Mouse (Mus musculus): Measurements from ENCODE around the gene Nup35. TPM values are rescaled to one million over a fixed set of nuclear protein-coding genes. Genes with fewer than 3 reads are reported as not detected.

The Nup35 gene
- polyA plus RNA-seq, 1 experiment = 17.1 TPM

- Histone ChIP-seq H3K4me3 (peak overlapping the region; percentile 74), H3K4me2 (ENCODE audit: low read depth) (peak overlapping the region; percentile 88), H3K79me2 (ENCODE audit: control insufficient read depth, insufficient read depth) (peaks cover 48% of the 10 kb centered on the region)
Observed at GRCm38 (mm10) chr2:80580311-80580961, 36.6 kb upstream of the Nup35 start.

DNA sequence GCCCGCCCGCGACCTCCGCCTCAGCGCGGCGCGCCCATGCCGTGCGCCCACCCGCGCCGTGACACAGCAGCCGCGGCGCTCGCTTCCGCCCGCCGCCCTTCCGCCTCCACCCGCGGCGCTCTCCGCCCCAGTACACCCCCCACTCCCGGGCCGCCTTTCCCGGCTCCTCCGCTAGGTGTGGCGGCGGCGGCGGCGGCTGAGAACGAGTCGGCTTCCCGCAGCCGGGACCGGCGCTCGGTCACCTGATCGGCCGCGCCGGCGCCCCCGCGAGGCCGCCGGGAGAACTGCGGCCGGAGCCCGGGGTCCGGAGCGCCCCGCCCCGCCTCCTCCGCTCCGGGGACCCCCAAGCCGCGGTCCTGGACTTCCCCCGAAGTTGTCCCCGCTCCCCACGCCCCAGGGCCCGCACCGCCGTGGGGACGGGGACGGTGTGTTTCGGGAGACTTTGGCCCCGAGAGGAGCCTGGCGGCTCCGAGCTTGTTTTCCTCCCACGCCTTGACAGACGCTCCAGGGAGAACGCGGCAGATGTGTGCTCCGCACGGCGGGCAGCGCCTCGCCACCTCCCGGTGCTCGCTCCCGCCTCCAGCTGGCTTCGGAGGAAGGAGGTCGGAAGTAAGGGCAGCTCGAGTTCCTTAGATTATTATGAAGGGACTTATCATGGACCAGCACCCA, 35.9 kb upstream of the Nup35 start, which contains the start of gene Nckap1:
Nckap1 (minus strand) TSS at position 338 of the 669 bp plus-strand sequence.
- H3ac ChIP-seq (ENCODE audit: control insufficient read depth, insufficient read length) = peak within 1 kb of the TSS; percentile 89
- TF ChIP-seq MYOG (IDR thresholded peaks at IDR 0.05; ENCODE audit: control insufficient read depth in 1 of 3, insufficient read depth in 1 of 3, insufficient read length in 2 of 3, low read depth in 2 of 3) = peak in 1 of 3 experiments; percentile 32
- TF ChIP-seq MAX (IDR thresholded peaks at IDR 0.05; ENCODE audit: low read depth) = no peak
- no peak for TF ChIP-seq SRF (IDR thresholded peaks at IDR 0.05; ENCODE audit: control insufficient read depth, insufficient read length, low read depth)
- no peak for TF ChIP-seq TCF12 (IDR thresholded peaks at IDR 0.05; ENCODE audit: insufficient read depth, poor library complexity, severe bottlenecking)
- no peak for TF ChIP-seq CEBPB (IDR thresholded peaks at IDR 0.05; ENCODE audit: insufficient read depth, poor library complexity, severe bottlenecking)
- no peak for TF ChIP-seq USF1 (IDR thresholded peaks at IDR 0.05; ENCODE audit: low read depth)
- TF ChIP-seq POLR2AphosphoS2 (IDR thresholded peaks at IDR 0.05; ENCODE audit: insufficient read length, low read depth) = peak; percentile 80
- TF ChIP-seq REST (IDR thresholded peaks at IDR 0.05; ENCODE audit: insufficient read depth, insufficient read length) = no peak
- no peak for TF ChIP-seq TCF3 (IDR thresholded peaks at IDR 0.05; ENCODE audit: insufficient read length, low read depth)
- peak; percentile 90 for TF ChIP-seq POLR2A (IDR thresholded peaks at IDR 0.05; ENCODE audit: insufficient read length, low read depth)
- no peak for TF ChIP-seq E2F4 (IDR thresholded peaks at IDR 0.05; ENCODE audit: insufficient read depth)
- peak in 2 of 3 experiments; percentile 6 to 56 for TF ChIP-seq MYOD1 (IDR thresholded peaks at IDR 0.05; ENCODE audit: control insufficient read depth in 1 of 3, insufficient read length in 2 of 3, low read depth in 2 of 3)
- peaks cover 40% of the 10 kb centered on the region for H3K79me2 ChIP-seq (ENCODE audit: control insufficient read depth, insufficient read depth)
- peak within 1 kb of the TSS; percentile 74 for H3K4me3 ChIP-seq
- H3K36me3 ChIP-seq (ENCODE audit: control insufficient read depth, insufficient read depth) = no peaks in the 10 kb centered on the region
- no peaks in the 10 kb centered on the region for H3K27me3 ChIP-seq (ENCODE audit: control insufficient read depth, insufficient read depth, insufficient read length)
- peak within 1 kb of the TSS; percentile 88 for H3K4me2 ChIP-seq (ENCODE audit: low read depth)

More at GRCm38 (mm10) chr2:80580311-80580961, 36.6 kb upstream of the Nup35 start:
- H3K27me3 ChIP-seq (ENCODE audit: control insufficient read depth, insufficient read depth, insufficient read length) = no peaks in the 10 kb centered on the region
- no peaks in the 10 kb centered on the region for H3K36me3 ChIP-seq (ENCODE audit: control insufficient read depth, insufficient read depth)
- peak overlapping the region; percentile 89 for H3ac ChIP-seq (ENCODE audit: control insufficient read depth, insufficient read length)
- TF ChIP-seq MYOG (IDR thresholded peaks at IDR 0.05; ENCODE audit: control insufficient read depth in 1 of 3, insufficient read depth in 1 of 3, insufficient read length in 2 of 3, low read depth in 2 of 3) (no peak), CEBPB (IDR thresholded peaks at IDR 0.05; ENCODE audit: insufficient read depth, poor library complexity, severe bottlenecking) (no peak), POLR2A (IDR thresholded peaks at IDR 0.05; ENCODE audit: insufficient read length, low read depth) (no peak), TCF12 (IDR thresholded peaks at IDR 0.05; ENCODE audit: insufficient read depth, poor library complexity, severe bottlenecking) (no peak), USF1 (IDR thresholded peaks at IDR 0.05; ENCODE audit: low read depth) (no peak), MYOD1 (IDR thresholded peaks at IDR 0.05; ENCODE audit: control insufficient read depth in 1 of 3, insufficient read length in 2 of 3, low read depth in 2 of 3) (no peak), SRF (IDR thresholded peaks at IDR 0.05; ENCODE audit: control insufficient read depth, insufficient read length, low read depth) (no peak), POLR2AphosphoS2 (IDR thresholded peaks at IDR 0.05; ENCODE audit: insufficient read length, low read depth) (no peak), TCF3 (IDR thresholded peaks at IDR 0.05; ENCODE audit: insufficient read length, low read depth) (no peak), E2F4 (IDR thresholded peaks at IDR 0.05; ENCODE audit: insufficient read depth) (no peak), REST (IDR thresholded peaks at IDR 0.05; ENCODE audit: insufficient read depth, insufficient read length) (no peak), MAX (IDR thresholded peaks at IDR 0.05; ENCODE audit: low read depth) (no peak)

DNA sequence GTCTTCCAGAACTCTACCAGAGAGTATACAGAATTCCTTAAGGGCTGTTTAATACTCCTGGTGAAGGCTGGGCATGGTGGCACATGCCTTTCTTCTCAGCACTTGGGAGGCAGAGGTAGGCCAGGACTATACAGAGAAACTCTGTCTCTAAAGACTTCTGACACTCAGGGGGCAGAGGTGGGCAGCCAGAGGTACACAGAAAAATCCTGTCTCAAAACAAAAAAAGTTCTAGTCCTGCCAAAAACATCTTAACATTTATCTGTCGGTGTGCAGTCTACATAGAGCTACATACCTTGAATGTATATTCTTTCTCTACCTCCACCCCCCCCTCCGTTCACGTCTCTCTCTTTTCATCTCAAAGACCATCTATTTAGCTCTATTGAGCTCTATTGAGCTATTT, 34.7 kb upstream of the Nup35 start:
- no peak overlapping the region for H3K4me3 ChIP-seq
- no peak overlapping the region for H3K4me2 ChIP-seq (ENCODE audit: low read depth)
- H3K79me2 ChIP-seq (ENCODE audit: control insufficient read depth, insufficient read depth) = peaks cover 28% of the 10 kb centered on the region
- no peaks in the 10 kb centered on the region for H3K27me3 ChIP-seq (ENCODE audit: control insufficient read depth, insufficient read depth, insufficient read length)
- no peaks in the 10 kb centered on the region for H3K36me3 ChIP-seq (ENCODE audit: control insufficient read depth, insufficient read depth)
- no peak overlapping the region for H3ac ChIP-seq (ENCODE audit: control insufficient read depth, insufficient read length)
- TF ChIP-seq SRF (IDR thresholded peaks at IDR 0.05; ENCODE audit: control insufficient read depth, insufficient read length, low read depth) (no peak), REST (IDR thresholded peaks at IDR 0.05; ENCODE audit: insufficient read depth, insufficient read length) (no peak), USF1 (IDR thresholded peaks at IDR 0.05; ENCODE audit: low read depth) (no peak), TCF12 (IDR thresholded peaks at IDR 0.05; ENCODE audit: insufficient read depth, poor library complexity, severe bottlenecking) (no peak), MYOD1 (IDR thresholded peaks at IDR 0.05; ENCODE audit: control insufficient read depth in 1 of 3, insufficient read length in 2 of 3, low read depth in 2 of 3) (no peak), POLR2AphosphoS2 (IDR thresholded peaks at IDR 0.05; ENCODE audit: insufficient read length, low read depth) (no peak), POLR2A (IDR thresholded peaks at IDR 0.05; ENCODE audit: insufficient read length, low read depth) (no peak), MYOG (IDR thresholded peaks at IDR 0.05; ENCODE audit: control insufficient read depth in 1 of 3, insufficient read depth in 1 of 3, insufficient read length in 2 of 3, low read depth in 2 of 3) (no peak), E2F4 (IDR thresholded peaks at IDR 0.05; ENCODE audit: insufficient read depth) (no peak)

DNA sequence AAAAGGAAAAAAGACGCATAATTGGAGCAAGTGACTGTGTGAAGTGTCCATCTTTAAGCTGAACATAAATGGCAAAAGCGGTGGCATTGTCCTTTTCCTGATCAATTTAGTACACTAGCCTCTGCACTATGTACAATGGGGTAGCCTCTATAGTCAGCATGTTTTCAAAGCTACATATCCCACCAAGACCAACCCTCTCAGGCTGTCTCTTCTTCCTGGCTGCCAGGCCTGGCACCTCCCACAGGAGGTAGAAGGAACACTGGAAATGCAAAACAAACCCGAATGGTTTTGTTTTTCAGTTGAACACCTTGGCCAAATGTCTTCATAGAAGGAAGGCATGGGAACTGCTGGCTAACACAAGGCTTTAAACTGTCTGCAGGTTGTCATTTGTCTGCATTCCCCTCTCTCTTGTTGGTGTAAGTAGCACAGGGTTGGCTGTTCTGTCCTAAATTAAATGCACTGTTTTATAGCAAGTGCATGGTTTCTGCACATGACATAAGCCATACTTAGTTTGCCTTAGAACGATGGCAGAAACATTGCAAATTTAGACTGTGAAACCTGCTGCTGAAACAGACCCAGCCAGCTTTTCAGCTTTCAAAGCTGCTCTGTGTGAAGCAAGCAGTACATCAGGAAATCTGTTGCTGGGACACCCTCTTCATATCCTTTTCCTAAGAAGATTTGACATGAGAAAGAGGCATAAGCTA, 22.7 kb upstream of the Nup35 start:
- Histone ChIP-seq H3K4me3 (no peak overlapping the region), H3K36me3 (ENCODE audit: control insufficient read depth, insufficient read depth) (no peaks in the 10 kb centered on the region), H3K4me2 (ENCODE audit: low read depth) (no peak overlapping the region), H3K27me3 (ENCODE audit: control insufficient read depth, insufficient read depth, insufficient read length) (no peaks in the 10 kb centered on the region), H3ac (ENCODE audit: control insufficient read depth, insufficient read length) (no peak overlapping the region), H3K79me2 (ENCODE audit: control insufficient read depth, insufficient read depth) (no peaks in the 10 kb centered on the region)
- TF ChIP-seq TCF3 (IDR thresholded peaks at IDR 0.05; ENCODE audit: insufficient read length, low read depth) = no peak
- no peak for TF ChIP-seq MAX (IDR thresholded peaks at IDR 0.05; ENCODE audit: low read depth)
- no peak for TF ChIP-seq E2F4 (IDR thresholded peaks at IDR 0.05; ENCODE audit: insufficient read depth)
- no peak for TF ChIP-seq SRF (IDR thresholded peaks at IDR 0.05; ENCODE audit: control insufficient read depth, insufficient read length, low read depth)
- TF ChIP-seq REST (IDR thresholded peaks at IDR 0.05; ENCODE audit: insufficient read depth, insufficient read length) = no peak
- no peak for TF ChIP-seq MYOD1 (IDR thresholded peaks at IDR 0.05; ENCODE audit: control insufficient read depth in 1 of 3, insufficient read length in 2 of 3, low read depth in 2 of 3)
- TF ChIP-seq POLR2AphosphoS2 (IDR thresholded peaks at IDR 0.05; ENCODE audit: insufficient read length, low read depth) = no peak
- TF ChIP-seq USF1 (IDR thresholded peaks at IDR 0.05; ENCODE audit: low read depth) = no peak
- TF ChIP-seq CEBPB (IDR thresholded peaks at IDR 0.05; ENCODE audit: insufficient read depth, poor library complexity, severe bottlenecking) = no peak
- TF ChIP-seq TCF12 (IDR thresholded peaks at IDR 0.05; ENCODE audit: insufficient read depth, poor library complexity, severe bottlenecking) = no peak
- TF ChIP-seq MYOG (IDR thresholded peaks at IDR 0.05; ENCODE audit: control insufficient read depth in 1 of 3, insufficient read depth in 1 of 3, insufficient read length in 2 of 3, low read depth in 2 of 3) = no peak
- TF ChIP-seq POLR2A (IDR thresholded peaks at IDR 0.05; ENCODE audit: insufficient read length, low read depth) = no peak

Measured in myocyte (in vitro differentiated cells).